Mouse (Mus musculus) urinary bladder, postnatal 14 days (tissue): ENCODE measurements around the gene BC051142.

ENCODE experiments used
- DNase-seq: peaks from one replicate; pipeline ENCODE4 v3.0.0; 2021; ENCODE audit warnings: low spot score

Gene BC051142

DNA sequence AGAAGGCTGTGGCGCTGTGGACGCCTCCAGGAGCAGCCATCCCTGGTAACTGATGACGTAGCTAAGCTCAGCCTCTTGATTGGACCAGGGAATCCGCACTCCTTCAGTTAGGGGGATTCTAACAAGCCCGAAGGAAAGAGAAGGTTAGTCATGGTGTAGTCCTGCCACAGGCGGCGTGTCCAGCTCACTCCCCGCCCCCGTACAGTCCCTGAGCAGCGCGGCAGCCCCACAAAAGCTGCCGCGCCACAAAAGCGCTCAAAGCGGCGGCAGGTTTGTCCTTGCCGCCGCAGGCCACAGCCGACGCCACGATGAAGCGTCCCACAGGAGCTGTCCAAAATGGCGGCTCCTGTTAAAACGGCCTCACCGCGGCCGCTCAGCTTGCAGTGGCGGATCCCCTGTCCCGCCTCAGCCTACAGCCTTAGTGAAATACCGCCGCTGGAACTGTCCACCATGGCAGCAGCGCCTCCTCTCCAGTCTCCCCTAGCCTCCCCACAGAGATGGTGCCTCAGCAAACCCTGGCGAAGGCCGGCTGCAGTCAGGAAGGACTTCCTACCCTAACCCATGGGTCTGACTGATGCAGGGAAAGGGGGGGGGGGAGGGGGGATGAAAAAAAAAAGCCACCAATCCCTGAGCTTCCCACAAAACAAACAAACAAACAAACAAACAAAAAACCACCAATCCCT, at the start of gene BC051142:
BC051142 (plus strand) TSS at position 110 of the 683 bp plus-strand sequence.
- DNase-seq: peak; percentile 63

DNA sequence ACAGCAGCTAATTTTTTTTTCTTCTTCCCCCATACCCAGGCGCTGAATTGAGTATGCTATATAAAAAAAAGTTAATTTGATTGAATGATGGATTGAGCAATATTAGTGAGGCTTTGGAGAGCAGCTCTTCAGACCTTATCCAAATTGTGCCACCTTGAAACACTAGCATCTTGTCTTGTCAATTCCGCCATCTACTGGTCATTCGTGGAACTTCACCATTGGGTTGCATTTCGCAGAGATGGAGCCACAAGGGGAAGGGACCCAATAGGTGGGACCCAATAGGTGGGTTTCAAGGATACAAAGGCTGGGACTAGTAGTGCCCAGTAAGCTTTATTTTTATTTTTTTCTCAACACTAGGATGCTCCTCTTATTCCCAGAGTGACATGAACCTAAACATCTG, 49.2 kb upstream of the BC051142 start:
- peak; percentile 76 for DNase-seq

DNA sequence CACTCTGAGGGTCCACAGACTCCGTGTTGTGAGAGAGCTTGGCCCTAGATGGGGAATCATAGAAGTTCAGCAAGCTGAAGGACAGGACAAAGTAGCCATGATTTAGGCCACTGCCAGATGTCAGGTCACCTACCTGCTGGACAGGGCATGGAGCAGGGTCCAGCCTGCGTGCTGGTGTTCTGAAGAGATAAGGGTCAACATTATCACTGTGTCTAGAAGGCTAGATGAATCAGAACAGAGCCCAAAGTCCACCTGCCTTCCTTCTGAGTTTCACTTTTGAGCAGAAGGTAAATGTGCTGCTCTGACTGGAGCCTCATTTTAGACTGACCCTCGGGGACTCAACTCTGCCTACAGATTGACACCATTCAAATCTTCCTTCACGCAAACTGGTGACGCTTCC, 44.1 kb upstream of the BC051142 start, which contains the start of gene Btnl2:
Btnl2 (plus strand) TSS at position 284 of the 400 bp plus-strand sequence.
- no peak for DNase-seq

DNA sequence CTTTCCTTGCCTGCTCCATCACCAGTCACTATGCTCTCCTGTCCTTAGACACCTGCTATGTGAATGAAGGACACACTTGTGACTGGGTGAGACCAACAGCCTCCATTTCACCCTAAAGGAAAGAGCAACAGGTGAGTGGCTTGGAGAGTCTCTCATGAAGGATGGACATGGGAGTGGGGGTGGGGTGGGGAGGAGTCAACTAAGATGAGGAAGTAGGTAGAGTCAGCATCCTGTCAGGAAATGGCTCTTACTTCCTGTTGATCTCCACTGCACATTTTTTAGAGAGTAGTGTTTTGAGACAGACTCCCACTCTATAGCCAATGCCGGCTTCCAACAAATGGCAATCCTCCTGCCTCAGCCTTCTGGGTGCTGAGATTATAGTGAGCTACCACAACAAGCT, 43.7 kb upstream of the BC051142 start:
- DNase-seq: no peak

DNA sequence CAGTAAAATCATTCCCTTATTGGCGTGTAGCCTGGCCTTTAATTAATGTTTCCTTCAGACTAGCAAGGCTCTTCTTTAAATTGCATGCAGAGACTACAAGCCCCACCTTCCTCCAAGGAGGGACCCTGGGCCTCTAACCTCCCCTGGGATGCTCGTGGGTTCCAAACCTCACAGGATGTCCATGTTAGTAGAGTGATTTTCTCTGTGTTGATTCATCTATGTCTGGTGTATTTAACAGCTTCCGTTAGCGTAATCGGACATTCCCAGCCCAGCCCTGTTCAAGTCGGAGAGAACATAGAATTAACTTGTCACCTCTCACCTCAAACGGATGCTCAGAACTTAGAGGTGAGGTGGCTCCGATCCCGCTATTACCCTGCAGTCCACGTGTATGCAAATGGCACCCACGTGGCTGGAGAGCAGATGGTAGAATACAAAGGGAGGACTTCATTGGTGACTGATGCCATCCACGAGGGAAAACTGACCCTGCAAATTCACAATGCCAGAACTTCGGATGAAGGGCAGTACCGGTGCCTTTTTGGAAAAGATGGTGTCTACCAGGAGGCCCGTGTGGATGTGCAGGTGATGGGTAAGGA, 35.6 kb upstream of the BC051142 start:
- no peak for DNase-seq

DNA sequence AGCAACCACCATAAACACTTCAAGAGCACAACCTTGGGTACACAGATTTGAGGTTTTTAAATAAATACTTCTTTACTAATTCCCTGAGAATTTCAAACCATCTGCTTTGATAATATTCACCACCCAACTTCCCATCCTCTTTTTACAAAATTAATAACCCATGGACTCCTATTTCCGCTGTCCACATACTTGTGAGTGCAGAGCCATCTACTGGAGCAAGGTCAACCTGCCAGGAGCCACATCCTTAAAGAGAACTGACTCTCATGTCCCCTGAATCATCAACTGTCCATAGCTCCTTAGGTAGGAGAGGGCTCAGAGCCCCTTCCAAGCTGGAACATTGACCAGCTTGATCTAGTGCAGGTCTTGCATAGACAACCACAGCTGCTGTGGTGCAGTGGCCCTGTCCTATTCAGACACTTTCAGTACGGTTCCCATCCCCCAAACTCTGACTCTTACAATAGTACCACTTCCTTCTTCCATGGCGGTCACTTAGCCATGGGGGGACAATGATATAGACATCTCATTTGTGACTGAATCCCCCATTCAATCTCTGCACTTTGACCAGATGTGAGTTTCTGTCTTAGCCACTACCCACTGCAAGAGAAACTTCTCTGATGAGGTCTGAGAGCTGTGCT, 34.8 kb upstream of the BC051142 start:
- DNase-seq: no peak

DNA sequence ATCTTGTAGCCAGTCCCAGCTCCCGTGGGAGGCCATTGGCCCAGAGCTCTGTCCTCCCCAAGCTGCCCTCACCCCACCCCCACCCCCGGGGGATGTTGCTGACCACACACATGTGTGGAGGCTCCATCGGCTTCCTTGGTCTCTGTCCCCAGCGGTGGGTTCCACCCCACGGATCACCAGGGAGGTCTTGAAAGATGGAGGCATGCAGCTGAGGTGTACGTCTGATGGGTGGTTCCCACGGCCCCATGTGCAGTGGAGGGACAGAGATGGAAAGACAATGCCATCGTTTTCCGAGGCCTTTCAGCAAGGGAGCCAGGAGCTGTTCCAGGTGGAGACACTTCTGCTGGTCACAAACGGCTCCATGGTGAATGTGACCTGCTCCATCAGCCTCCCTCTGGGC, 33.6 kb upstream of the BC051142 start:
- no peak for DNase-seq

DNA sequence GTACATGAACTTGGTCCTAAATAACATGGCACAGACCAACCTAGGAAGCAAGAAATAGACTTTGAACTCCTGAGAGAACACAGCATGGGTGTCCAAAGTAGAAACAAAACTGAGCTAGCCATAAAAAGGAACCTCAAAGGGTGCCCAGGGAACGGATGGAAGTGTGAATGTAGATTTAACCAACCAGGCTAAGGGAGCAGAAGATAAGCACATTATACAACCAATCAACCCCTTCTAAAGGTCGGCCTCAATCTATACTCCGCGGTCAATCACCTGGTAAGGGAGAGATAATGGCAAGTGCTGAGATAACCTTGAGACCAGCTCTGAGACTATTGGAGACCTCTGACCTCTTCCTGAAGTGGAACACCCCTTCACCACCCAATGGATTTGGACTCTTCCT, 28.1 kb upstream of the BC051142 start:
- DNase-seq: no peak

DNA sequence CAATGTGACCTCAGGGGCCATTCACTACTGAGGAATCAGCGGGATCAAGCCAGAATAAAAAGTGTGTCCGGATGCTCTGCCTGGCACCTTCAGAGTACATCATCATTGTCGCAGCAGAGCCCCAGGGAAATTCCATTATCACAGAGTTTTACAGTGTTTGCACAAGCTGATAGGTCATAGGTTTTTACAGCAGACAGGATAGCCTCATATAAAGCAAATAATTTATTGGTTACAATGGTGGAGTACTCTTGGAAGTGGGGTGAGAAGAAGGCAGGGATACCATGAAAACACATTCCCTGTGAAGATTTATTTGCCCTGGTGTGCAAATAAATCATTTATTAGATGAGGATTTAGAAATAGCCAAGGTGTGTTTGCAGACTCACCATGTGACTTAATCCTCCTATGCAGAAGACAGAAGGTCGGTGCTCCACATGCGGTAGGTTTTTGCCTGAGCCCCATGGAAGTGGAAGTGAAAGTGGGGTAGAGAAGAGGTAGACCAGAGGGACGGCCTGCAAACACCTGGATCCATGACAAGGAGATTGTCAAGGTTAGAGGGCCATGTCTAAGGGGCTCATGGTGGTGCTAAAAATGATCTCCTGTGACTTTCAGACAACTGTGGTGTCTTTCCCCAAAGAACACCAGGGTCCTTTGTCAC, 25.4 kb upstream of the BC051142 start:
- DNase-seq: no peak

DNA sequence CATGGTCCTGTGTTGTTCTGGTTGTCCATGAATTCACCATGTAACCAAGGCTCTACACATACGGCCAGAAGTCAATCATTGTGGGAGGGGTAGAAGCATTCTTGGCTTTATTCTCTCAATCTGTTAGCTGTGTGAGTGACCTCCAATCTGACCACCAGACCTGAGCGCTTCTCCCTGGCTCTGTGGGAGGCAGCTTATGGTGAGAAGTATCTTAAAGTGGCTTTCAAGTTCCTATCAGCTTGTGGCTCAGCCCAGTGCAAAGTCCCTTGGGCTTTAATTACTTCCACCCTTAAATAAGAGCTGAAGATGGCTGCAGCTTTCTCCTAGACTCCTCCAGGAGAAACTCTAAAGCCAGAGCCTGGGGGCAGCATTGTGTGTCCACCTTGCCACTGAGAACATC, 21.8 kb upstream of the BC051142 start, which contains the start of gene Btnl1:
Btnl1 (plus strand) TSS at position 286 of the 400 bp plus-strand sequence.
- no peak for DNase-seq

DNA sequence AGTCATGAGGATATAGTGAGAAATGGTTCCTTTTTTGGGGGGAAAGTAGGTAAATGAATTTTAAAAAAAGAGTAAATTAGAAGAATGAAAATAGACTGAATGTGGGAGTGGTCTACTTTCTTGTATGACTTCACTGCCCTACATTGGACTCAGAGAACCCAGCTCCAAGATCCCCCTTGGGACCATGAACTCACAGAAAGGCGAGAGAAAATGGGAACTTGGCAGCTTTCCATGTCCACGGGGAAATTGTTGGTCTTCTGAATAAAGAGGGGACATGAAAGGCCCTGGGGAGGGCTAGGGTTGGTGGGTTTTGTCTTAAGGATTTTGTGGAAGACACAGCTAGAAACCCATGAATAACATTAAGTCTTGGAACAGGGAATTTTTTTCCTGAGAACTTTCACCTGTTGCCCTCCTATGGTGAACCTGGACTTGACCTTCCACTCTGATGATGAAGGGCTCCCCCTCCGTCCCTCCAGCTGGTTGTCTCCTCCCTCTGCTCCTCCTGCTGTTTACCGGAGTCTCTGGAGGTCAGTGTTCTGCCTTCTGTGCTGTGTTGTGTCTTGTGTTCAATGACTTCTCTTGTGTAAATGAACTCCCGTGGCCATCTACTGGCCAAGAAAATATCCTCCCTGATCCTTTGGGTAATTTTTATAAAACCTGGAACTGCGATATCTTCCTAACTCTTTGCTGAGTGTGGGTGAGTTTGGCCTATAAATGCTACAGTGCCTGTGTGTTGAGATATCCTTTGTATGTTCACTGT, 21.0 kb upstream of the BC051142 start:
- no peak for DNase-seq

DNA sequence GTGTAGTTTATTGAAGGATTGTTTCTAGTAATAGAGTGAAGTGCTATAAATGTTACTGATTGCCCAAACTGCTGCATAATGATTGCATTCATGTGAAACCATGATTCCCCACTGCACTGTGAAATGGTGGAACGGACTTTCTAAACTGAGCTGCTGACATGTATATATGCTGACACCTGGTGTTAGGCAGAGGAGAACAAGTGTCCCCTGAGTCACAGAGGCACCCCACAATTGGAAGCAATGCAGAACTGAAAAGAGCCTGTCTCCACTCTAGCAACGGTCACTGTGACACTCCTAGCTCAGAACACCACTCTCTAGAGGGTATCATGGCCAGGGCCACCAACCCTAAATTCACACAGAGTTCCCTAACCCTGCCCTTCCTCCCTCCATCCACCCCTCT, 19.9 kb upstream of the BC051142 start:
- no peak for DNase-seq

DNA sequence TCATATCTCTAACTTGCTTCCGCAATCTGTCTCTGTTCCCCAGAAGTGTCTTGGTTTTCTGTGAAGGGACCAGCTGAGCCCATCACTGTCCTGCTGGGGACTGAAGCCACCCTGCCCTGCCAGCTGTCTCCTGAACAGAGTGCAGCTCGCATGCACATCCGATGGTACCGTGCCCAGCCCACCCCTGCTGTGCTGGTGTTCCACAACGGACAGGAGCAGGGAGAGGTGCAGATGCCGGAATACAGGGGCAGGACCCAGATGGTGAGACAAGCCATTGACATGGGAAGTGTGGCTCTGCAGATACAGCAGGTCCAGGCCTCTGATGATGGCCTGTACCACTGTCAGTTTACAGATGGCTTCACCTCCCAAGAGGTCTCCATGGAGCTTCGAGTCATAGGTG, 19.2 kb upstream of the BC051142 start:
- no peak for DNase-seq

DNA sequence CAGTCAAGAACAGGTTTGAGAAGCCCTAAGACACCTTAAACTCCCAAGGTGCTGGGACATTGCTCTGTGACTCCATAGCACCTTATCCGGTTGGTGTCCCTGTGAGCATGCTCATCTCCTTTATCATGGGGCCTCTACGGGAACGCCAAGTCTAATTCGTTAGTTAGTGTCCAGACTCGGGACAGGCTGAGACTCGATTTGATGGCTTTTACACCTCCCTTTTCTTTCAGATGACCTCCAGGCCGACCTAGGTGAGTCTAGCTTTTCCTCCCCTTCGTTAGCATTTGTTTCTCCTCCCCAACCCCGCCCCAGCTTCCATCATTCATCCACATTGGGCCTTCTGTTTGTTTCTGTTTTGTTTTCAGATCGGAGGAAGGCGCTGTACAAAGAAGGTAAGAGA, 16.7 kb upstream of the BC051142 start:
- DNase-seq: no peak

DNA sequence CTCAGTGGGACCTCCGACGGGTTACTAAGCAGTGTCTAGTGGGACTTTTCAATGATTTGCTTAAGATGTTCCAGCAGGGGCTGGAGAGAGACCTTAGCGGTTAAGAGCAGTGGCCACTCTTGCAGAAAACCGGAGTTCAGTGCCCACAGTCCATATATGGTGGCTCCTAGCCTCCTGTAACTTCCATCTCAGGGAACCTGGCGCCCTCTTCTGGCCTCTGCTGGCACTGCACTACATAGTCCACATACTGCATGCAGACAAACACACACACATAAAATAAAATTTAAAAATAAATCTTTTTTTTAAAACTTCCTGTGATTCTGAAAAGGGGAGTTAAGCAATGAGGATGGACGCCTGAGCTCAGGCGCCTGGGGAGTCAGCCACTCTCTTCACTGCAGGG, 15.4 kb upstream of the BC051142 start:
- no peak for DNase-seq

DNA sequence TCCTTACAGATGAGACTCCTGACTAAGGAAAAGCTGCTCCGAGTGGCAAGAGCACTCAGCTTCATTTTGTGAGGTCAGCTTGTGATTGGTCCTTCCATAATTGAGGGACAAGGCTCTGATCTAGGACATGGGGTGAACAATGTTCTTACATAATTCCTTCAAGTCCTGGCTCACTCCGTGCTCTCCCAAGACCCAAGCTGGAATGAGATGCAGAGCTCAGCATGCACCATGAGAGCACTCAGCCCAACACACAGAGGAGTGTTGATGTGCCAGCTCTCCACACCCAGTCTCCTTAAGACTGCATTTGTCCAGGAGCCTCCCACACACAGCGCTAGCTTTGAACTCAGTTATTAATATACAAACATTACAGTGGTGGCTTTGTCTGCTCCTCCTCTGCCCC, 13.9 kb upstream of the BC051142 start:
- DNase-seq: no peak

DNA sequence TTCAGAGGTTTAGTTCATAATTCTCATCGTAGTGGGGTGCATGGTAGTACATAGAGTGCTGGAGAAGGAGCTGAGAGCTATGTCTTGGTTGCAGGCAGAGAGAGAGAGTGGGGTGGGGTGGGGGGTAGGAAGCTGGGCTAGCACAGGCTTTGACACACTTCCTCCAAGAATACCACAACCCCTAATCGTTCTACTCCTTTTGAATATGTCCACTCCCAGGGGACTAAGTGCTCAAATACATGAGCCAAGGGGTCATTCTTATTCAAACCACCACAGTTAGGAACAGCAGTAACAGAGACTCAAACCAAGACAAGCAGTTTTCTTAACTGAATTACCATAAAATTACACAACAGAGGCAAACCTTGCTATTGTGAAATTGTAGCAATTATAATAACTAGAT, 12.0 kb upstream of the BC051142 start:
- DNase-seq: no peak

DNA sequence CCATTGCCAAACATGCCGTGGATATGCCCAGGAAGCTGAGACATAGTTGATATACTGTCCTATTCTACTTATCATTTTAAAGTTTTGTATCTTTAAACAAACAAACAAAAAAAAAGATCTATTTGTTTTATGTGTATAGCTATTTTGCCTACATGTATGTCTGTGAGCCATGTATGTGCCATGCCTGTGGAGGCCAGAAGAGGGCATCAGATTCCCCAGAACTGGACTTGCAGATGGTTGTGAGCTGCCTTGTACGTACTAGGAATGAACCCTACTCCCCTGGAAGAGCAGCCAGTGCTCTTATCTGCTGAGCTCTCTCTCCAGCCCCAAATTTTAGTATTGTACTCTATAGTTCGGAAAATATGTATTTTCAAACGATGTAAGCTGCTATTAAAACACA, 10.1 kb upstream of the BC051142 start:
- DNase-seq: peak; percentile 15

DNA sequence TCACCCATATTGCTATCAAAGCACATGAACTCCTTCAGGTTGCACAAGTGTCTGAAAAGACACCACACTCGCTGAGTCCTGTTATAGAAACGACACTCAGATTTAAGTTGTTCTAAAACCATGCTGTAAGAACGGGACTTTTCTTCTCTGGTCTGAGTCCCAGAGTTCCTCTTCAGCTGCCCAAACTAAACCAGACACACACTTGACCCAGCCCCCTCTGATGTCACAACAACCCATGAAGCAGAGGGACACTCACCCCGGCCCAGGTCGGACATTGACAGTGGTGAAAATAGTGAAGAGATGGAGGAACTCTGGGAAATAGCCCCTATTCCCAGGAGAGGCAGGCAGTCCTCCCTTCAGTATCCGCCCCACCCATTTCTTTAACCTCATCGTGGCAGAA, 7.1 kb upstream of the BC051142 start:
- no peak for DNase-seq

DNA sequence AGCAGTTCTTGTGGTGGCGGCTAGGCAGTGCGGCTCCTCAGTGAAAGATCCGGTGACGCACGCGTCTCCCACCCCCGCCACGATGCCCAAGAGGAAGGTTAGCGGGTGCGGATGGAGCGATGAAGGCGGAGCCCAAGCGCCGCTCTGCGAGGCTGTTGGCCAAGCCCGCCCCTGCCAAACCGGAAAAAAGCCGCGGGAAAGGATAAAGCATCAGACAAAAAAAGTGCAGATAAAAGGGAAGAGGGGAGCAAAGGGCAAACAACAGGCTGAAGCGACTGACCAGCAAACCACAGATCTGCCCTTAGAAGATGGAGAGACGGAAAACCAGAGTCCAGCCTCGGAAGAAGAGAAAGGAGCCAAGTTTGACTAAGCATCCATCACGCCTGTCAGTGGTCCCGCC, 6.3 kb upstream of the BC051142 start:
- peak; percentile 16 for DNase-seq

DNA sequence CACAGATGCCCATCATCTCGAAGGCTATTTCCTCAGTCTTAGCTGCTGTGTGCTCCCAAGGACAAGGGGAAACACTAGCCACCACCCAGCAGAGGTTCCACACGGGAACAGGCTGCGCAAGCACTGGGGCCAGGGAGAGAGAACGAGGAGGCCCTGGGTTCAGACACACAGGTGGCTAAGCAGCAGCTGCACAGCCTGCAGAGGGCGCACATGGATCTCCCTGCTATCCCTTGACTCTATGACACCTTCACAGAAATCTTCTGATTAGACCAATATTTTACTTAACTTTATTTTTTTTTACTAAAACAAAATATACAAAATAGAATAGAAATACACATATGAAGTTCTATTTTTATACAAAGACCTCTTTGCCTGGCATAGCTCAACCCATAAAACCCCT, 1.3 kb upstream of the BC051142 start:
- DNase-seq: no peak

DNA sequence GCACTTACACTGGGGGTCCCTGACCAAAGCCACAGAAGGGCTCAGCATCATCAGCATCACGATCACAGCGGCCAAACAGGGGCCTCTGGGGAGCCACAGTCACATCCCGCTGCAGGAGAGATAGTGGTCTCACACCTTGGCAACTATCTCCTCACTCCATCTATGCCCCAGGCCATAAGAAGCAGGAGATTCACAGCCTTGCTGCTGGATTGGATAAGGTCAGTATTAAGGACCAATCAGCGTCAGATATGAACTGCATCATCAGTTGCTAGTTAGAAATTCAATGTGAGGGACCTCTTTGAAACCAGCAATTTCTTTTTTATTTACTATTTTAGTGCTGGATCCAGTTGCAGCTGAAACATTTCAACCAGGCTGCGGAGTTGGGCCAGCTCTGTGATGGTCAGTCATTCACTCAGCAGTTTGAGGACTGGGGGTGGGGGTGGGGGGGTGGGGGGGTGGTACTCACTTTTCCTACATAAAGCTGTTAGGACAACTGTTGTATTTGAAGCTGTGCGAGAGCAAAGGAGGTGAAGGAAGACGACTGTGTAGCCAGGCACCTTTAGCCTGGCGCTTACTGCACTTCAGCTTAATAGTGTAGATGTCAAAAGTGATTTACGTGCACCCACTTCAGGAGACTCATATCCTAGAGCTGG, 436 bp upstream of the BC051142 start:
- DNase-seq: peak; percentile 25
